ENCODE assay signal across 24 mouse cellular contexts in genomic region chr1:36590664-36591063, GRCm38 (mm10). TPM values are rescaled to one million over a fixed set of nuclear protein-coding genes. Genes with fewer than 3 reads are reported as not detected.
A peak's percentile ranks its signal among the peaks of the same experiment; 100 is the strongest.
DNase-seq lines count a peak whose midpoint lies in the region; ATAC-seq lines count a peak whose summit lies in the region.
"Had no signal": no experiment of that assay in that cellular context is flagged by ENCODE, and none has a peak within 500 bp of the region (broad histone marks: within the 10 kb centered on the region; RNA-seq: fewer than 3 reads in every experiment).

No protein-coding gene starts in this region.

- peaks cover 74% of the 10 kb centered on the region for H3K4me1 ChIP-seq in heart, embryonic 10.5 days
- H3K4me1 ChIP-seq in heart, embryonic 11.5 days (ENCODE audit: control insufficient read depth, insufficient read depth, low read length), result peaks cover 47% of the 10 kb centered on the region
- H3K4me1 ChIP-seq in lung, embryonic 15.5 days, result peaks cover 63% of the 10 kb centered on the region
- H3K4me1 ChIP-seq in embryonic facial prominence, embryonic 13.5 days, result peaks cover 68% of the 10 kb centered on the region
- H3K4me1 ChIP-seq in stomach, embryonic 14.5 days (ENCODE audit: control insufficient read depth, insufficient read depth, low read length), result peaks cover 38% of the 10 kb centered on the region

- no peaks in the 10 kb centered on the region for H3K9me3 ChIP-seq in heart, embryonic 10.5 days
- H3K9me3 ChIP-seq in heart, embryonic 11.5 days (replicated peaks; ENCODE audit: control insufficient read depth, low read length), result no peaks in the 10 kb centered on the region
- no peaks in the 10 kb centered on the region for H3K9me3 ChIP-seq in lung, embryonic 15.5 days
- H3K9me3 ChIP-seq in embryonic facial prominence, embryonic 13.5 days, result no peaks in the 10 kb centered on the region
- no peaks in the 10 kb centered on the region for H3K9me3 ChIP-seq in stomach, embryonic 14.5 days (ENCODE audit: control insufficient read depth, low read depth, low read length)
- H3K9me3 ChIP-seq: forebrain, embryonic 15.5 days had no signal

- no peaks in the 10 kb centered on the region for H3K36me3 ChIP-seq in heart, embryonic 10.5 days
- H3K36me3 ChIP-seq in heart, embryonic 11.5 days (ENCODE audit: control insufficient read depth, insufficient read depth, low read length), result no peaks in the 10 kb centered on the region
- H3K36me3 ChIP-seq in lung, embryonic 15.5 days, result no peaks in the 10 kb centered on the region
- H3K36me3 ChIP-seq in embryonic facial prominence, embryonic 13.5 days, result no peaks in the 10 kb centered on the region
- no peaks in the 10 kb centered on the region for H3K36me3 ChIP-seq in stomach, embryonic 14.5 days (ENCODE audit: control insufficient read depth, insufficient read depth, low read length)
- H3K36me3 ChIP-seq: forebrain, embryonic 15.5 days had no signal

- H3K27me3 ChIP-seq in heart, embryonic 10.5 days (ENCODE audit: insufficient read depth, poor library complexity, severe bottlenecking), result no peaks in the 10 kb centered on the region
- H3K27me3 ChIP-seq in heart, embryonic 11.5 days (ENCODE audit: control insufficient read depth, insufficient read depth, low read length), result no peaks in the 10 kb centered on the region
- H3K27me3 ChIP-seq in lung, embryonic 15.5 days, result no peaks in the 10 kb centered on the region
- H3K27me3 ChIP-seq in embryonic facial prominence, embryonic 13.5 days, result no peaks in the 10 kb centered on the region
- H3K27me3 ChIP-seq in stomach, embryonic 14.5 days (ENCODE audit: control insufficient read depth, insufficient read depth, low read length), result no peaks in the 10 kb centered on the region
- H3K27me3 ChIP-seq: CH12.LX had no signal

- no peak overlapping the region for H3K9ac ChIP-seq in heart, embryonic 11.5 days (ENCODE audit: low read depth, low read length)
- no peak overlapping the region for H3K9ac ChIP-seq in lung, embryonic 15.5 days
- no peak overlapping the region for H3K9ac ChIP-seq in embryonic facial prominence, embryonic 13.5 days
- no peak overlapping the region for H3K9ac ChIP-seq in stomach, embryonic 14.5 days (replicated peaks; ENCODE audit: low read depth, low read length)
- H3K9ac ChIP-seq: forebrain, embryonic 15.5 days had no signal

- DNase-seq in heart, embryonic 10.5 days (ENCODE audit: low spot score), result no peak
- DNase-seq in lung, postnatal 36 days, result no peak
- DNase-seq in cerebellum, adult 11-12 months, result no peak
- no peak for DNase-seq in cerebellum, adult 9-10 months
- DNase-seq: adrenal gland, postnatal 36 days; cerebellum, adult 2 months; kidney, adult 11 months; kidney, postnatal 14 days; liver; retina, postnatal 1 day; right cerebral cortex, postnatal 4 days had no signal

- peak overlapping the region; percentile 6; the same call in 1 of the 2 replicates for H3K27ac ChIP-seq in heart, embryonic 10.5 days
- H3K27ac ChIP-seq in heart, embryonic 11.5 days (ENCODE audit: low read depth, low read length), result no peak overlapping the region
- peak overlapping the region; percentile 80; the same call in 1 of the 2 replicates for H3K27ac ChIP-seq in lung, embryonic 15.5 days
- H3K27ac ChIP-seq in embryonic facial prominence, embryonic 13.5 days, result peak overlapping the region; percentile 33; the same call in 1 of the 2 replicates
- H3K27ac ChIP-seq in stomach, embryonic 14.5 days (ENCODE audit: low read length), result peak overlapping the region; percentile 86; the same call in 1 of the 2 replicates
- H3K27ac ChIP-seq: forebrain, embryonic 15.5 days; layer of hippocampus, adult 2 months; macrophage had no signal

- no peak for ATAC-seq in heart, embryonic 11.5 days (replicated peaks; ENCODE audit: insufficient number of reproducible peaks, low FRiP score, low TSS enrichment)
- ATAC-seq in lung, embryonic 15.5 days (ENCODE audit: borderline replicate concordance, extremely low read depth, low FRiP score, low TSS enrichment), result no peak
- no peak for ATAC-seq in embryonic facial prominence, embryonic 13.5 days (ENCODE audit: insufficient number of reproducible peaks, insufficient read depth, low FRiP score, low TSS enrichment, low read depth)
- ATAC-seq in stomach, embryonic 14.5 days (ENCODE audit: insufficient number of reproducible peaks, insufficient read depth, low FRiP score, low read depth), result no peak
- ATAC-seq: forebrain, embryonic 15.5 days had no signal

- WGBS in heart, embryonic 10.5 days, result 76% methylated on average over 9 of the region's 9 CpGs
- WGBS in heart, embryonic 11.5 days (ENCODE audit: insufficient replicate concordance), result 72% methylated on average over 9 of the region's 9 CpGs
- WGBS in lung, embryonic 15.5 days, result 59% methylated on average over 9 of the region's 9 CpGs
- 52% methylated on average over 9 of the region's 9 CpGs for WGBS in embryonic facial prominence, embryonic 13.5 days
- WGBS in stomach, embryonic 14.5 days, result 66% methylated on average over 9 of the region's 9 CpGs

- H3K4me3 ChIP-seq in heart, embryonic 10.5 days, result no peak overlapping the region
- H3K4me3 ChIP-seq in heart, embryonic 11.5 days (ENCODE audit: low read depth, low read length), result no peak overlapping the region
- H3K4me3 ChIP-seq in lung, embryonic 15.5 days, result no peak overlapping the region
- H3K4me3 ChIP-seq in embryonic facial prominence, embryonic 13.5 days, result no peak overlapping the region
- no peak overlapping the region for H3K4me3 ChIP-seq in stomach, embryonic 14.5 days (ENCODE audit: low read depth, low read length)
- H3K4me3 ChIP-seq: forebrain, embryonic 15.5 days; layer of hippocampus, adult 2 months had no signal

- no peak overlapping the region for H3K4me2 ChIP-seq in heart, embryonic 11.5 days
- H3K4me2 ChIP-seq in lung, embryonic 15.5 days, result no peak overlapping the region
- no peak overlapping the region for H3K4me2 ChIP-seq in embryonic facial prominence, embryonic 13.5 days
- H3K4me2 ChIP-seq in stomach, embryonic 14.5 days (replicated peaks; ENCODE audit: low read depth, low read length), result no peak overlapping the region
- H3K4me2 ChIP-seq: forebrain, embryonic 15.5 days; midbrain, embryonic 11.5 days had no signal

RNA-seq across cellular contexts. Expression of gene Sema4c, which starts 32.5 kb away (rescaled TPM):
- 12.2 and 15.2 TPM in 2 replicates for polyA plus RNA-seq in heart, embryonic 10.5 days (2016; fragmentation: Nextera tagmentation; extraction: Ambion mirVana)
- 0.96 and 2.1 TPM in 2 replicates for polyA plus RNA-seq in heart, embryonic 11.5 days (2014; fragmentation: Nextera tagmentation; extraction: Ambion mirVana)
- polyA plus RNA-seq in lung, embryonic 15.5 days (2015; fragmentation: Nextera tagmentation; extraction: Ambion mirVana), result 19.3 and 19.9 TPM in 2 replicates
- 22.5 and 24.2 TPM in 2 replicates for polyA plus RNA-seq in embryonic facial prominence, embryonic 13.5 days (2015; fragmentation: Nextera tagmentation; extraction: Ambion mirVana)
- 4.2 and 4.3 TPM in 2 replicates for polyA plus RNA-seq in stomach, embryonic 14.5 days (2014; fragmentation: Nextera tagmentation; extraction: Ambion mirVana)

RNA-seq across cellular contexts. Expression of gene Ankrd39, which starts 43.4 kb away (rescaled TPM):
- 23.9 and 24.5 TPM in 2 replicates for polyA plus RNA-seq in heart, embryonic 10.5 days (2016; fragmentation: Nextera tagmentation; extraction: Ambion mirVana)
- polyA plus RNA-seq in heart, embryonic 11.5 days (2014; fragmentation: Nextera tagmentation; extraction: Ambion mirVana), result 19.9 and 25.1 TPM in 2 replicates
- polyA plus RNA-seq in lung, embryonic 15.5 days (2015; fragmentation: Nextera tagmentation; extraction: Ambion mirVana), result 20.3 and 26.0 TPM in 2 replicates
- 27.3 and 28.6 TPM in 2 replicates for polyA plus RNA-seq in embryonic facial prominence, embryonic 13.5 days (2015; fragmentation: Nextera tagmentation; extraction: Ambion mirVana)
- 26.2 and 30.4 TPM in 2 replicates for polyA plus RNA-seq in stomach, embryonic 14.5 days (2014; fragmentation: Nextera tagmentation; extraction: Ambion mirVana)

RNA-seq across cellular contexts. Expression of gene Gm42417, which starts 51.4 kb away (rescaled TPM):
- 0.20 and 1.0 TPM in 2 replicates for polyA plus RNA-seq in heart, embryonic 10.5 days (2016; fragmentation: Nextera tagmentation; extraction: Ambion mirVana)
- 0.44 TPM in 1 of 2 replicates, not detected in the other for polyA plus RNA-seq in heart, embryonic 11.5 days (2014; fragmentation: Nextera tagmentation; extraction: Ambion mirVana)
- polyA plus RNA-seq in lung, embryonic 15.5 days (2015; fragmentation: Nextera tagmentation; extraction: Ambion mirVana), result 0.25 TPM in 1 of 2 replicates, not detected in the other
- not detected in 2 replicates for polyA plus RNA-seq in embryonic facial prominence, embryonic 13.5 days (2015; fragmentation: Nextera tagmentation; extraction: Ambion mirVana)
- 0.39 TPM in 1 of 2 replicates, not detected in the other for polyA plus RNA-seq in stomach, embryonic 14.5 days (2014; fragmentation: Nextera tagmentation; extraction: Ambion mirVana)
- polyA plus RNA-seq: embryonic facial prominence, embryonic 11.5 days; forebrain, embryonic 15.5 days; heart, embryonic 16.5 days; hindbrain, embryonic 11.5 days; liver, embryonic 16.5 days; midbrain, embryonic 11.5 days had no signal

RNA-seq across cellular contexts. Expression of gene Ankrd23, which starts 54.0 kb away (rescaled TPM):
- polyA plus RNA-seq in heart, embryonic 10.5 days (2016; fragmentation: Nextera tagmentation; extraction: Ambion mirVana), result 16.7 and 19.0 TPM in 2 replicates
- 9.8 and 13.6 TPM in 2 replicates for polyA plus RNA-seq in heart, embryonic 11.5 days (2014; fragmentation: Nextera tagmentation; extraction: Ambion mirVana)
- 12.4 and 15.9 TPM in 2 replicates for polyA plus RNA-seq in lung, embryonic 15.5 days (2015; fragmentation: Nextera tagmentation; extraction: Ambion mirVana)
- polyA plus RNA-seq in embryonic facial prominence, embryonic 13.5 days (2015; fragmentation: Nextera tagmentation; extraction: Ambion mirVana), result 23.7 and 24.1 TPM in 2 replicates
- 16.8 and 19.4 TPM in 2 replicates for polyA plus RNA-seq in stomach, embryonic 14.5 days (2014; fragmentation: Nextera tagmentation; extraction: Ambion mirVana)
